8 mouse cellular contexts compared by ENCODE assay signal in genomic region chr17:25274571-25275346, GRCm38 (mm10). TPM values are rescaled to one million over a fixed set of nuclear protein-coding genes. Genes with fewer than 3 reads are reported as not detected.
DNase-seq lines count a peak whose midpoint lies in the region; ATAC-seq and TF ChIP-seq lines count a peak whose summit lies in the region.

TSS of gene Ube2i (minus strand) at chr17:25274622.

- peak within 1 kb of the TSS; percentile 79 for H3K4me2 ChIP-seq in midbrain, embryonic 15.5 days

- peak within 1 kb of the TSS; percentile 92 for H3K9ac ChIP-seq in liver, adult 2 months (ENCODE audit: low read depth, low read length)
- peak within 1 kb of the TSS; percentile 97 for H3K9ac ChIP-seq in midbrain, embryonic 15.5 days

- peak within 1 kb of the TSS; percentile 91 for H3K4me3 ChIP-seq in liver, adult 2 months (ENCODE audit: insufficient read depth, low read depth, low read length)
- peak within 1 kb of the TSS; percentile 91 for H3K4me3 ChIP-seq in brown adipose tissue, adult 24 weeks (ENCODE audit: insufficient read depth, low read depth, low read length)
- H3K4me3 ChIP-seq in midbrain, embryonic 15.5 days: peak within 1 kb of the TSS; percentile 97

- DNase-seq in liver, adult 2 months (ENCODE audit: extremely low read depth, low read depth, low spot score): peak; percentile 64
- DNase-seq in liver: no peak
- no peak for DNase-seq in heart, adult 8-10 months (ENCODE audit: low spot score)
- no peak for DNase-seq in layer of hippocampus, postnatal 25 days (ENCODE audit: extremely low spot score in 1 of 2, low spot score in 1 of 2)
- no peak for DNase-seq in urinary bladder, adult 18-20 months (ENCODE audit: low spot score in 2 of 2)
- no peak for DNase-seq in cerebellum, adult 11 months

- peak within 1 kb of the TSS; percentile 96 for H3K27ac ChIP-seq in liver, adult 2 months (replicated peaks; ENCODE audit: insufficient read depth, low read depth, low read length)
- peak within 1 kb of the TSS; percentile 99 for H3K27ac ChIP-seq in brown adipose tissue, adult 24 weeks (replicated peaks; ENCODE audit: low read depth, low read length)
- H3K27ac ChIP-seq in midbrain, embryonic 15.5 days: peak within 1 kb of the TSS; percentile 98

- H3K9me3 ChIP-seq in midbrain, embryonic 15.5 days: no peaks in the 10 kb centered on the region

- TF ChIP-seq CTCF in liver, adult 2 months (IDR thresholded peaks at IDR 0.05; ENCODE audit: low read depth, low read length): no peak

- 36% methylated on average over 9 of the region's 9 CpGs for WGBS in liver, adult 2 months
- WGBS in midbrain, embryonic 15.5 days: 78% methylated on average over 9 of the region's 9 CpGs

- H3K79me2 ChIP-seq in liver, adult 2 months (ENCODE audit: control insufficient read depth, insufficient read depth, low read length): peaks cover 24% of the 10 kb centered on the region

- H3K36me3 ChIP-seq in liver, adult 2 months (ENCODE audit: control insufficient read depth, insufficient read depth, low read length): no peaks in the 10 kb centered on the region
- H3K36me3 ChIP-seq in midbrain, embryonic 15.5 days (replicated peaks): no peaks in the 10 kb centered on the region

- no peak for ATAC-seq in midbrain, embryonic 15.5 days (replicated peaks)

- TF ChIP-seq POLR2A in liver, adult 2 months (IDR thresholded peaks at IDR 0.05; ENCODE audit: extremely low read depth, insufficient read depth, low read length): no peak

- H3K4me1 ChIP-seq in liver, adult 2 months (ENCODE audit: control insufficient read depth, insufficient read depth, low read length): peaks cover 34% of the 10 kb centered on the region
- peaks cover 6% of the 10 kb centered on the region for H3K4me1 ChIP-seq in brown adipose tissue, adult 24 weeks (ENCODE audit: control insufficient read depth, insufficient read depth, insufficient read length, low read length)
- H3K4me1 ChIP-seq in midbrain, embryonic 15.5 days: peaks cover 32% of the 10 kb centered on the region

- H3K27me3 ChIP-seq in liver, adult 2 months (ENCODE audit: control insufficient read depth, insufficient read depth, low read length): no peaks in the 10 kb centered on the region
- H3K27me3 ChIP-seq in midbrain, embryonic 15.5 days (replicated peaks): no peaks in the 10 kb centered on the region

RNA-seq across cellular contexts. Expression of gene Ube2i, which starts in this region (rescaled TPM):
- total RNA-seq in liver, adult 2 months (2014; rRNA removed): 92.9 and 103 TPM in 2 replicates
- polyA plus RNA-seq in liver, adult 2 months (2012; rRNA removed): 62.4 and 80.0 TPM in 2 replicates
- polyA plus RNA-seq in brown adipose tissue, adult 24 weeks (2012; ENCODE audit: insufficient read depth, insufficient read length, missing spikeins): 56.0 and 66.5 TPM in 2 replicates
- 10 to 100 TPM; 86.5 to 98.1 (median 89.4) TPM for total RNA-seq in heart, adult 8-10 months (2022)
- 100 to 1,000 TPM; 229 to 234 TPM for total RNA-seq in layer of hippocampus, postnatal 25 days (2021)
- 503 and 512 TPM in 2 replicates for polyA plus RNA-seq in midbrain, embryonic 15.5 days (2015; fragmentation: Nextera tagmentation; extraction: Ambion mirVana)
